Mouse (Mus musculus): ENCODE measurements around the gene Tnfaip8l1. TPM values are rescaled to one million over a fixed set of nuclear protein-coding genes. Genes with fewer than 3 reads are reported as not detected.

The Tnfaip8l1 gene
- total and polyA plus RNA-seq, 3 experiments, result 4.0 to 5.5 TPM; not detected in 1

- no peak overlapping the region for H3K9ac ChIP-seq (ENCODE audit: control insufficient read depth, low read depth, low read length, poor library complexity, severe bottlenecking)
- H3K27me3 ChIP-seq (ENCODE audit: control insufficient read depth in 1 of 2, insufficient read depth in 2 of 2, low read length in 2 of 2), result peaks cover 2 to 3% of the 10 kb centered on the region in 2 experiments; a peak in 3 of 4 replicates
- no peak overlapping the region for H3K27ac ChIP-seq (ENCODE audit: control insufficient read depth, low read depth, low read length)
- DNase-seq (ENCODE audit: low read depth, low spot score), result no peak
- no peaks in the 10 kb centered on the region for H3K79me2 ChIP-seq (ENCODE audit: control insufficient read depth, insufficient read depth, low read length, poor library complexity)
- peaks cover 0 to 4% of the 10 kb centered on the region in 2 experiments; a peak in 2 of 4 replicates for H3K4me1 ChIP-seq (ENCODE audit: control insufficient read depth in 1 of 2, insufficient read depth in 2 of 2, low read length in 2 of 2)
- no peaks in the 10 kb centered on the region for H3K9me3 ChIP-seq (replicated peaks; ENCODE audit: insufficient read depth, low read length)
- H3K4me3 ChIP-seq (ENCODE audit: control insufficient read depth in 1 of 2, insufficient read depth in 1 of 2, low read depth in 2 of 2, low read length in 2 of 2), result no peak overlapping the region
- TF ChIP-seq NELFE (IDR thresholded peaks at IDR 0.05; ENCODE audit: low read depth, low read length) (no peak), MAX (IDR thresholded peaks at IDR 0.05; ENCODE audit: low read length) (no peak), ZMIZ1 (IDR thresholded peaks at IDR 0.05; ENCODE audit: low read depth, low read length) (no peak), MEF2A (IDR thresholded peaks at IDR 0.05; ENCODE audit: extremely low read depth, insufficient replicate concordance, low read depth, low read length, poor library complexity, severe bottlenecking) (no peak), ELF1 (IDR thresholded peaks at IDR 0.05; ENCODE audit: low read depth, low read length) (no peak), USF1 (IDR thresholded peaks at IDR 0.05; ENCODE audit: low read depth, low read length) (no peak), ETS1 (IDR thresholded peaks at IDR 0.05; ENCODE audit: low read depth, low read length) (no peak), MYC (IDR thresholded peaks at IDR 0.05; ENCODE audit: low read depth, low read length) (no peak), TAL1 (IDR thresholded peaks at IDR 0.05; ENCODE audit: low read length) (no peak), ZC3H11A (IDR thresholded peaks at IDR 0.05; ENCODE audit: low read depth, low read length) (no peak), ZKSCAN1 (IDR thresholded peaks at IDR 0.05; ENCODE audit: low read depth, low read length) (no peak), ZNF384 (IDR thresholded peaks at IDR 0.05; ENCODE audit: low read depth, low read length) (no peak), EP300 (IDR thresholded peaks at IDR 0.05; ENCODE audit: low read depth in 1 of 2, low read length in 2 of 2) (no peak), CHD1 (IDR thresholded peaks at IDR 0.05; ENCODE audit: low read depth, low read length) (no peak), CTCF (IDR thresholded peaks at IDR 0.05 in 2 of 3, conservative IDR thresholded peaks at IDR 0.05 in 1 of 3; ENCODE audit: control insufficient read depth in 1 of 3, insufficient read depth in 1 of 3, low read depth in 2 of 3, low read length in 3 of 3, poor library complexity in 1 of 3, severe bottlenecking in 1 of 3) (no peak), SIN3A (IDR thresholded peaks at IDR 0.05; ENCODE audit: low read length) (no peak), RCOR1 (IDR thresholded peaks at IDR 0.05; ENCODE audit: low read depth, low read length) (no peak), MAFK (IDR thresholded peaks at IDR 0.05; ENCODE audit: borderline replicate concordance, low read depth, low read length) (no peak), BHLHE40 (IDR thresholded peaks at IDR 0.05; ENCODE audit: borderline replicate concordance, low read depth, low read length) (no peak)
- peaks cover 0 to 4% of the 10 kb centered on the region in 2 experiments; a peak in 1 of 4 replicates for H3K36me3 ChIP-seq (ENCODE audit: control insufficient read depth in 1 of 2, insufficient read depth in 2 of 2, low read length in 2 of 2)
Observed at GRCm38 (mm10) chr17:56149897-56150296, 12.4 kb upstream of the Tnfaip8l1 start.

GRCm38 (mm10) chr17:56153643-56154042 lies 8.6 kb upstream of the Tnfaip8l1 start:
- Histone ChIP-seq H3K4me1 (ENCODE audit: control insufficient read depth in 1 of 2, insufficient read depth in 2 of 2, low read length in 2 of 2) (peaks cover 0 to 4% of the 10 kb centered on the region in 2 experiments; a peak in 2 of 4 replicates), H3K9ac (ENCODE audit: control insufficient read depth, low read depth, low read length, poor library complexity, severe bottlenecking) (no peak overlapping the region)

More at GRCm38 (mm10) chr17:56153643-56154042, 8.6 kb upstream of the Tnfaip8l1 start:
- peaks cover 9 to 22% of the 10 kb centered on the region in 2 experiments for H3K27me3 ChIP-seq (ENCODE audit: control insufficient read depth in 1 of 2, insufficient read depth in 2 of 2, low read length in 2 of 2)
- no peaks in the 10 kb centered on the region for H3K9me3 ChIP-seq (replicated peaks; ENCODE audit: insufficient read depth, low read length)
- DNase-seq (ENCODE audit: low read depth, low spot score), result no peak
- no peak overlapping the region for H3K27ac ChIP-seq (ENCODE audit: control insufficient read depth, low read depth, low read length)
- H3K36me3 ChIP-seq (ENCODE audit: control insufficient read depth in 1 of 2, insufficient read depth in 2 of 2, low read length in 2 of 2), result peaks cover 0 to 4% of the 10 kb centered on the region in 2 experiments; a peak in 1 of 4 replicates
- H3K4me3 ChIP-seq (ENCODE audit: control insufficient read depth in 1 of 2, insufficient read depth in 1 of 2, low read depth in 2 of 2, low read length in 2 of 2), result no peak overlapping the region
- TF ChIP-seq SMC3 (IDR thresholded peaks at IDR 0.05; ENCODE audit: low read depth, low read length), result no peak
- no peak for TF ChIP-seq CHD2 (IDR thresholded peaks at IDR 0.05; ENCODE audit: low read length)
- no peak for TF ChIP-seq ZMIZ1 (IDR thresholded peaks at IDR 0.05; ENCODE audit: low read depth, low read length)
- TF ChIP-seq TAL1 (IDR thresholded peaks at IDR 0.05; ENCODE audit: low read length), result no peak
- no peak for TF ChIP-seq UBTF (IDR thresholded peaks at IDR 0.05; ENCODE audit: borderline replicate concordance, insufficient read depth, low read depth, low read length)
- no peak for TF ChIP-seq RAD21 (IDR thresholded peaks at IDR 0.05; ENCODE audit: low read depth, low read length)
- no peak for TF ChIP-seq NELFE (IDR thresholded peaks at IDR 0.05; ENCODE audit: low read depth, low read length)
- TF ChIP-seq CTCF (IDR thresholded peaks at IDR 0.05 in 2 of 3, conservative IDR thresholded peaks at IDR 0.05 in 1 of 3; ENCODE audit: control insufficient read depth in 1 of 3, insufficient read depth in 1 of 3, low read depth in 2 of 3, low read length in 3 of 3, poor library complexity in 1 of 3, severe bottlenecking in 1 of 3), result no peak
- no peak for TF ChIP-seq ETS1 (IDR thresholded peaks at IDR 0.05; ENCODE audit: low read depth, low read length)
- no peak for TF ChIP-seq NRF1 (IDR thresholded peaks at IDR 0.05; ENCODE audit: insufficient read depth, low read depth, low read length, poor library complexity, severe bottlenecking)
- TF ChIP-seq POLR2A (IDR thresholded peaks at IDR 0.05; ENCODE audit: control insufficient read depth in 1 of 2, insufficient read depth in 1 of 2, low read depth in 1 of 2, low read length in 2 of 2, poor library complexity in 1 of 2), result no peak
- no peaks in the 10 kb centered on the region for H3K79me2 ChIP-seq (ENCODE audit: control insufficient read depth, insufficient read depth, low read length, poor library complexity)
